Mouse (Mus musculus) kidney, postnatal 10 days (tissue): ENCODE results near the gene Bcl2a1b.

ENCODE experiments used
- DNase-seq: peaks from one replicate; pipeline ENCODE4 v3.0.0; 2021; ENCODE audit warnings: mixed read lengths

Gene Bcl2a1b

GRCm38 (mm10) chr9:89253400-89253799 lies 54.4 kb downstream of the Bcl2a1b start:
- no peak for DNase-seq

DNA sequence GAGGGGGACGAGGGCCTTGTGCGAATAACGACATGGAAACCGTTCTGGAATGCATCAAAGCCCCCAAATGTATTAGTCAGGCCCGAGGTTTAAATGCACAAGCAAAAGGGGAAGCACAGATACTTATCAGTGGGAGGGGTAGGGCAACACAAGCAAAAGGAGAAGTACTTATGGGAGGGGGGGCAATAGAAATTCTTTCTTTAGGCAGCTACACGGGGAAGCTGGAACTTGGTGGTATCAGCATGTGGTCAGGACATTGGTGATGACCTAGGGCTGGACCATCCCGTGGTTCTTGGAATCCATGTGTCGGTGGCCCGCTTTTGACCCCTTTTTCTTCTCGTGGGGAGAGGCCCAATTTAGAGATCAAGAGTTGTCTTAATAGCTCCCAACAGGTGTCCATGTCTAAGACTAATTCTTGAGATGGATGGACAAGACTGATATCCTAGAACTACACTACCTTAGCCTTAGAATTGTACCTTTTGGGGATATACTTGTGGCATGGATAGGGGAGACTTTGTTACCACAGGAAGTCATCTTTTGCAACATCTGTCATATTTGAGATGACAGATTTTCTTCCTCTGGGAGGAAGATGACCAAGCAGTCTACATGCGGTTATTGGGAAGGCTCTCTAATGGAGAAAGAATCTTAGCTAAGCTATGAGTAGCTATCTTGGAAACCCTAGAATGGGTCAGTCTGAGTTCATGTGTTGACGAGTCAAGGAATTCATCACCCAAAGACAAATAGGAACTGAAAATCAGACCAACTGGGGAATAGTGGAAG lies 57.7 kb downstream of the Bcl2a1b start:
- DNase-seq = no peak
